Mouse (Mus musculus) intestine, embryonic 14.5 days (tissue): ENCODE measurements around the gene Trim31. TPM values are rescaled to one million over a fixed set of nuclear protein-coding genes. Genes with fewer than 3 reads are reported as not detected.

Experiments
- ATAC-seq: fragments of 200-750 bp; cut with Nextera tagmentation; replicated peaks from 2 replicates; pipeline ENCODE4 v1.8.0; 2017; ENCODE audit warnings: low read depth, moderate number of reproducible peaks, moderate TSS enrichment, moderate library complexity; ENCODE audit not compliant: low FRiP score, low TSS enrichment
- DNase-seq: peaks from one replicate; pipeline ENCODE4 v3.0.0-alpha.2; 2018; ENCODE audit warnings: low spot score
- H3K27ac ChIP-seq: fragments of 300-500 bp; sonication (generic); 2 replicates; pipeline ENCODE4 v1.5.1; 2014; ENCODE audit warnings: low read depth, mild to moderate bottlenecking, control low read depth
- H3K27me3 ChIP-seq: fragments of 300-500 bp; sonication (generic); replicated peaks from 2 replicates; pipeline ENCODE4 v1.6.1; 2014; ENCODE audit warnings: low read length, control low read depth; ENCODE audit not compliant: control insufficient read depth, insufficient read depth
- H3K36me3 ChIP-seq: fragments of 300-500 bp; sonication (generic); 2 replicates; pipeline ENCODE4 v1.6.1; 2014; ENCODE audit warnings: low read length, control low read depth; ENCODE audit not compliant: control insufficient read depth, insufficient read depth
- H3K4me1 ChIP-seq: fragments of 300-500 bp; sonication (generic); replicated peaks from 2 replicates; pipeline ENCODE4 v1.6.1; 2014; ENCODE audit warnings: low read length, control low read depth, mixed read lengths; ENCODE audit not compliant: control insufficient read depth, insufficient read depth
- H3K4me2 ChIP-seq: fragments of 300-500 bp; sonication (generic); 2 replicates; pipeline ENCODE4 v1.6.1; 2014; ENCODE audit warnings: low read length
- H3K4me3 ChIP-seq: fragments of 300-500 bp; sonication (generic); 2 replicates; pipeline ENCODE4 v1.5.1; 2014; ENCODE audit warnings: low read depth, low read length, control low read depth, mixed read lengths
- H3K9ac ChIP-seq: fragments of 300-500 bp; sonication (generic); 2 replicates; pipeline ENCODE4 v1.6.1; 2014; ENCODE audit warnings: mild to moderate bottlenecking, low read length
- H3K9me3 ChIP-seq: fragments of 300-500 bp; sonication (generic); 2 replicates; pipeline ENCODE4 v1.6.1; 2016; ENCODE audit warnings: low read length, control low read depth; ENCODE audit not compliant: control insufficient read depth
- WGBS: fragments of 180-500 bp; shearing (Covaris S2); extraction: QIAGEN DNeasy Blood & Tissue Kit; methylation state at CpG from one replicate; pipeline ENCODE4 v1.1.7; 2014; 5-methylcytosine and 5-hydroxymethylcytosine counted together
- polyA plus RNA-seq: library from polyadenylated mRNA; unstranded; fragments of >200 nt; fragmentation: Nextera tagmentation; extraction: Ambion mirVana; gene quantifications from 2 replicates; pipeline ENCODE4 v1.2.1, GENCODE M21; 2014

Gene Trim31
- polyA plus RNA-seq, 1 experiment from 2014 or later = 25.7 TPM

GRCm38 (mm10) chr17:36957999-36958743, 60.3 kb downstream of the Trim31 start, which contains the start of the genes Znrd1 and Znrd1as:
Gene Znrd1 (minus strand): TSS chr17:36958559.
Gene Znrd1as (plus strand): TSS chr17:36958592.
- H3K9ac ChIP-seq = peak within 1 kb of the TSS; percentile 67
- ATAC-seq (peak; percentile 99), DNase-seq (peak; percentile 97)
- H3K9me3 ChIP-seq = no peaks in the 10 kb centered on the region
- under 1% methylated on average over 46 of the region's 46 CpGs for WGBS
- H3K27ac ChIP-seq = peak within 1 kb of the TSS; percentile 75
- peak within 1 kb of the TSS; percentile 77 for H3K4me3 ChIP-seq
- H3K4me1 ChIP-seq = peaks cover 4% of the 10 kb centered on the region
- H3K4me2 ChIP-seq = peak within 1 kb of the TSS; percentile 86
- H3K36me3 ChIP-seq = peaks cover 28% of the 10 kb centered on the region; the same call in 1 of the 2 replicates
- H3K27me3 ChIP-seq = no peaks in the 10 kb centered on the region

DNA sequence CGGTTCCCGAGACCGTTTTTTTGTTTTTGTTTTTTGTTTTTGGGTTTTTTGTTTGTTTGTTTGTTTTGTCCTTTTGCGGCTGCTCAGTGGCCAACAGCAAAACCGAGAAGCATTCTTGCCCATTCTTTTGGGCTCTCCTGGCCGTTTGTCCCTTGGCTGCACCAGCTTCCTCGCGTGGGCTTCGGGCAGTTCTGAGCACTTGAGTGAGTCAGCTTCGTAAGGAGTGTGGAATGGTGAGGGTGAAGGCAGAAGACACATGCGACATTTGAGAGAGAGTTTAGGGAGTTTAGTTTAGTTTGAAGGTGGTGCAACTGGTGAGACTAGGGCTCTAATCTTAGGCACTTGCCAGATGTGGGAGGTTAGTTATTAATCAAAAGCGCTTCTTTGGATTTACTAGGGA, 61.0 kb downstream of the Trim31 start:
- peaks cover 4% of the 10 kb centered on the region for H3K4me1 ChIP-seq
- H3K27ac ChIP-seq = peak overlapping the region; percentile 75
- peak overlapping the region; percentile 86 for H3K4me2 ChIP-seq
- H3K9ac ChIP-seq = peak overlapping the region; percentile 67
- no peak; the same call in 1 of the 2 replicates for ATAC-seq
- DNase-seq = no peak
- peak overlapping the region; percentile 77 for H3K4me3 ChIP-seq
- WGBS = 10% methylated on average over 12 of the region's 12 CpGs
- H3K27me3 ChIP-seq = no peaks in the 10 kb centered on the region
- H3K9me3 ChIP-seq = no peaks in the 10 kb centered on the region
- H3K36me3 ChIP-seq = peaks cover 24% of the 10 kb centered on the region; the same call in 1 of the 2 replicates

Other genes with a start within 250 kb of the Trim31 start
- not detected in 2 replicates for gene H2-M1, start 225.9 kb upstream of the Trim31 start, polyA plus RNA-seq
- not detected in 2 replicates for gene H2-M10.5, start 125.2 kb upstream of the Trim31 start, polyA plus RNA-seq
- gene H2-M10.6, start 85.9 kb upstream of the Trim31 start, polyA plus RNA-seq = not detected in 2 replicates
- 40.0 and 41.9 TPM in 2 replicates for gene Trim26, start 61.0 kb upstream of the Trim31 start, polyA plus RNA-seq
- 1.2 and 1.3 TPM in 2 replicates for gene Trim15, start 30.9 kb upstream of the Trim31 start, polyA plus RNA-seq
- 0.97 and 1.6 TPM in 2 replicates for gene Trim10, start 28.5 kb upstream of the Trim31 start, polyA plus RNA-seq
- gene Trim40, start 8.0 kb upstream of the Trim31 start, polyA plus RNA-seq = 0.11 and 0.78 TPM in 2 replicates
- 1.3 and 1.5 TPM in 2 replicates for gene Rnf39, start 44.8 kb downstream of the Trim31 start, polyA plus RNA-seq
- 120 and 132 TPM in 2 replicates for gene Ppp1r11, start 53.6 kb downstream of the Trim31 start, polyA plus RNA-seq
- 88.7 and 91.2 TPM in 2 replicates for gene Znrd1, start 60.4 kb downstream of the Trim31 start, polyA plus RNA-seq
- gene Znrd1as, start 60.5 kb downstream of the Trim31 start, polyA plus RNA-seq = 4.9 and 6.6 TPM in 2 replicates
- gene 2410137M14Rik, start 83.1 kb downstream of the Trim31 start, polyA plus RNA-seq = not detected in 2 replicates
- 0.16 and 0.51 TPM in 2 replicates for gene H2-M5, start 91.4 kb downstream of the Trim31 start, polyA plus RNA-seq
- gene Zfp57, start 103.0 kb downstream of the Trim31 start, polyA plus RNA-seq = 78.3 and 85.0 TPM in 2 replicates
- 0.14 and 0.24 TPM in 2 replicates for gene Mog, start 125.3 kb downstream of the Trim31 start, polyA plus RNA-seq
- gene Gabbr1, start 147.8 kb downstream of the Trim31 start, polyA plus RNA-seq = 12.6 and 13.7 TPM in 2 replicates
- 0.07 TPM in 1 of 2 replicates, not detected in the other for gene Olfr90, start 190.4 kb downstream of the Trim31 start, polyA plus RNA-seq
- gene Olfr91, start 200.2 kb downstream of the Trim31 start, polyA plus RNA-seq = not detected in 2 replicates
- not detected in 2 replicates for gene Olfr92, start 222.0 kb downstream of the Trim31 start, polyA plus RNA-seq